Mouse (Mus musculus) embryonic facial prominence, embryonic 12.5 days (tissue): ENCODE results near the gene Pate2. TPM values are rescaled to one million over a fixed set of nuclear protein-coding genes. Genes with fewer than 3 reads are reported as not detected.

Source experiments
- ATAC-seq: fragments of 200-750 bp; cut with Nextera tagmentation; 2 replicates; pipeline ENCODE4 v1.8.0; 2017; ENCODE audit not compliant: insufficient number of reproducible peaks, insufficient read depth, low FRiP score, low TSS enrichment
- H3K27ac ChIP-seq: fragments of 300-500 bp; sonication (generic); 2 replicates; pipeline ENCODE4 v1.5.1; 2016; ENCODE audit warnings: mild to moderate bottlenecking
- H3K27me3 ChIP-seq: fragments of 300-500 bp; sonication (generic); 2 replicates; pipeline ENCODE4 v1.6.1; 2016; ENCODE audit warnings: mild to moderate bottlenecking, moderate library complexity
- H3K36me3 ChIP-seq: fragments of 300-500 bp; sonication (generic); 2 replicates; pipeline ENCODE4 v1.6.1; 2016; ENCODE audit warnings: mild to moderate bottlenecking
- H3K4me1 ChIP-seq: fragments of 300-500 bp; sonication (generic); 2 replicates; pipeline ENCODE4 v1.6.1; 2016
- H3K4me2 ChIP-seq: fragments of 300-500 bp; sonication (generic); replicated peaks from 2 replicates; pipeline ENCODE4 v1.6.1; 2016; ENCODE audit warnings: mild to moderate bottlenecking, moderate library complexity
- H3K4me3 ChIP-seq: fragments of 300-500 bp; sonication (generic); 2 replicates; pipeline ENCODE4 v1.5.1; 2016; ENCODE audit warnings: mild to moderate bottlenecking
- H3K9ac ChIP-seq: fragments of 300-500 bp; sonication (generic); 2 replicates; pipeline ENCODE4 v1.6.1; 2016; ENCODE audit warnings: mild to moderate bottlenecking, moderate library complexity
- H3K9me3 ChIP-seq: fragments of 300-500 bp; sonication (generic); 2 replicates; pipeline ENCODE4 v1.6.1; 2016; ENCODE audit warnings: mild to moderate bottlenecking, moderate library complexity
- WGBS: fragments of 180-500 bp; shearing (Covaris S2); methylation state at CpG from one replicate; pipeline ENCODE4 v1.1.7; 2016; 5-methylcytosine and 5-hydroxymethylcytosine counted together
- polyA plus RNA-seq: library from polyadenylated mRNA; unstranded; fragments of >200 nt; fragmentation: Nextera tagmentation; extraction: Ambion mirVana; gene quantifications from 2 replicates; pipeline ENCODE4 v1.2.1, GENCODE M21; 2016

Gene Pate2
- polyA plus RNA-seq, 1 experiment from 2014 or later, result 1.3 TPM

- WGBS, result 82% methylated on average over 13 of the region's 13 CpGs
- Histone ChIP-seq H3K4me2 (no peak overlapping the region), H3K36me3 (no peaks in the 10 kb centered on the region), H3K9me3 (no peaks in the 10 kb centered on the region), H3K4me1 (no peaks in the 10 kb centered on the region; the same call in none of the 2 replicates), H3K4me3 (no peak overlapping the region), H3K27me3 (no peaks in the 10 kb centered on the region), H3K27ac (no peak overlapping the region), H3K9ac (no peak overlapping the region)
- no peak for ATAC-seq
These were observed 30.9 kb upstream of the Pate2 start for GRCm38 (mm10) chr9:35539001-35539750.

DNA sequence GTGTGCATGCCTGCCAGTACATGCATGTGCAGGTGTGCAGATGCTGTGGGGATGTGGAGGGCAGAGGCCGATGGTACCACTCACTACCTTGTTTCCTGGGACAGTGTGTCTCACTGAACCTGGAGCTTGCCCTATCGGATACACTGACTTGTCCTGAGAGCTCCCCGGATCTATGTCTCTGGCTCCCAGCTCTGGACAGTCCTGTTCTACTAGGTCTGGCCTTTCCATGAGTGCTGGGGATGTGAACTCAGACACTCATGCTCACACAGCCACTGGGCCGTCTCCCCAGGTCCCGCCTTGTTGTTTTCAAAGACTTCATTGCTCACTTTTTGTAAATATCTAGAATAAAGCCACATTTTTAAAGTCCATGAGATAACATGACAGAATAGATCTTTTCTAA, 29.1 kb upstream of the Pate2 start:
- 74% methylated on average over 5 of the region's 5 CpGs for WGBS
- Histone ChIP-seq H3K9ac (no peak overlapping the region), H3K4me1 (no peaks in the 10 kb centered on the region; the same call in 1 of the 2 replicates), H3K27ac (no peak overlapping the region), H3K4me3 (no peak overlapping the region), H3K4me2 (no peak overlapping the region), H3K36me3 (no peaks in the 10 kb centered on the region), H3K9me3 (no peaks in the 10 kb centered on the region), H3K27me3 (no peaks in the 10 kb centered on the region)
- peak; percentile 44; the same call in 1 of the 2 replicates for ATAC-seq

DNA sequence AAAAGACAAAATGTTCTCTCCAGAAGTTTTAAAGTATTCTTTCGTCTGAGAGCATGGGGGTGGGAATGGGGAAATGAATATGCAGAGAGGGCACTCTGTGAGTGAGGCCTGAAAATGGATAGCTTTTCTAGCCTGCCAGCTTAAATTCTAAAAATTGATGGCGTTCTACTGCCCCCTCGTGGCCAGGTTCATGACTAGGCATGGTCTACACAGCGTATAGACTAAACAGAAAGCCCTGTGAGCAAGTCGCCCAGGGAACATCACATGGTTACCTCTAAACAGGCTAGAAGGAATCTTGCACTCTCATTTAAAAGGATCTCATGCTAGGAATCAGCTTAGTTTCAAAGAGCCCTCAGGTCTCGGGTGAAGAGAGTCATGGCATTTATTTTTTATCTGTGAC, 28.6 kb upstream of the Pate2 start:
- Histone ChIP-seq H3K4me3 (no peak overlapping the region), H3K9ac (no peak overlapping the region), H3K4me1 (no peaks in the 10 kb centered on the region; the same call in 1 of the 2 replicates), H3K27me3 (no peaks in the 10 kb centered on the region), H3K9me3 (no peaks in the 10 kb centered on the region), H3K27ac (no peak overlapping the region), H3K36me3 (no peaks in the 10 kb centered on the region), H3K4me2 (no peak overlapping the region)
- 7% methylated on average over 6 of the region's 6 CpGs for WGBS
- ATAC-seq, result peak; percentile 72

DNA sequence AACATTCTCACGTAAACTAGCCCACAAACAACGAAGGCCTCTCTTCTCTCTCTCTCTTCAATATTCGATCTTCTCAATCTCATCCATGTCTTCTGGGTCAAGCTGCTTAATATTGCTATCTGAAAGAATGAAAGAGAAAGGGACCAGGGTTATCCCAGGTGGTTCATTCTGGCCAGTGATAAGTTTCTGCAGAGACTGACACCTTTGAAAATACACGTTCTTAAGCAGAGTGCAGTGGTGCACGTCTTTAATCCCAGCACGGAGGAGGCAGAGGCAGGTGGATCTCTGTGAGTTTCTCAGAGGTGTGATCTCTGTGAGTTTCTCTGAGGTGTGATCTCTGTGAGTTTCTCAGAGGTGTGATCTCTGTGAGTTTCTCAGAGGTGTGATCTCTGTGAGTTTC, 28.1 kb upstream of the Pate2 start:
- H3K27me3 ChIP-seq, result no peaks in the 10 kb centered on the region
- H3K9me3 ChIP-seq, result no peaks in the 10 kb centered on the region
- H3K36me3 ChIP-seq, result no peaks in the 10 kb centered on the region
- H3K9ac ChIP-seq, result no peak overlapping the region
- no peak for ATAC-seq
- 67% methylated on average over 6 of the region's 6 CpGs for WGBS
- no peak overlapping the region for H3K4me2 ChIP-seq
- H3K4me3 ChIP-seq, result no peak overlapping the region
- H3K27ac ChIP-seq, result no peak overlapping the region
- no peaks in the 10 kb centered on the region; the same call in 1 of the 2 replicates for H3K4me1 ChIP-seq

DNA sequence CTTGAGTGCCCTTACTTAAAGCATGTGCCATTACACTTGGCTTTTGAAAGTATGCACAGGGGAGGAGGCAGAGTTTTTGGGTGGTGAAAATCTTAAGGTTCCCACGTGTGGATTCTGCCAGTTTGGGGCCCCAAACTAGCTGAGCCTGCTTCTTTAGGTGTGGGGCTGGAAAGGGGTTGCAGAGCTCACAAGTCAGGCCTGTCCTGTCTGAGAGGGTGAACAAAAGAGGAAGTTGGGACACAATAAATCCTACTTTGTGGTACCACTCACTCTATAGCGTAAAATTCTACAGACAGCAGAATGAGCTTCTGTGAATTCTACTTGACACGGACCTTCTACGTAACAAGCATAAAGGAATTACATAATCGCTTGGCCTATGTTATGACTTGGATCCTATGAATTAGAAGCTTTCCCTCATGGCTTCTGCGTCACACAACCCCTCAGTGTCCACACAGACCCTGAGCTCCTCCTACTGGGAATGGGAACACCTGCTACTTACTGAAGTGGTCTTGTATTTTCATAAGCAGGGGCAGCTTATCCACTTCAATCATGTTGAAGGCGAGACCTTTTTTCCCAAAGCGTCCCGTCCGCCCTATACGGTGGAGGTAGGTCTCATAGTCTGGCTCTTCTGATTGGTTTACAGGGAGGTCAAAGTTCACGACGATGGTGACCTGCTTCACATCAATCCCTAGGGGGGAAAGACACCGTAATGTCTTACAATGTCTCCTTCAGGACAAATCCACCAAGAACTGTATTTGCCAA, 26.8 kb upstream of the Pate2 start:
- Histone ChIP-seq H3K27ac (no peak overlapping the region), H3K4me3 (no peak overlapping the region), H3K4me1 (no peaks in the 10 kb centered on the region; the same call in 1 of the 2 replicates), H3K4me2 (no peak overlapping the region), H3K9ac (no peak overlapping the region), H3K36me3 (no peaks in the 10 kb centered on the region), H3K9me3 (no peaks in the 10 kb centered on the region), H3K27me3 (no peaks in the 10 kb centered on the region)
- WGBS, result 83% methylated on average over 14 of the region's 14 CpGs
- ATAC-seq, result no peak

- H3K9ac ChIP-seq, result no peak overlapping the region
- no peaks in the 10 kb centered on the region for H3K4me1 ChIP-seq
- ATAC-seq, result no peak
- H3K27ac ChIP-seq, result no peak overlapping the region
- H3K9me3 ChIP-seq, result no peaks in the 10 kb centered on the region
- H3K4me3 ChIP-seq, result no peak overlapping the region
- H3K36me3 ChIP-seq, result no peaks in the 10 kb centered on the region
- H3K4me2 ChIP-seq, result no peak overlapping the region
- H3K27me3 ChIP-seq, result no peaks in the 10 kb centered on the region
- 65% methylated on average over 2 of the region's 2 CpGs for WGBS
These were observed 25.4 kb upstream of the Pate2 start for GRCm38 (mm10) chr9:35544666-35545065.

DNA sequence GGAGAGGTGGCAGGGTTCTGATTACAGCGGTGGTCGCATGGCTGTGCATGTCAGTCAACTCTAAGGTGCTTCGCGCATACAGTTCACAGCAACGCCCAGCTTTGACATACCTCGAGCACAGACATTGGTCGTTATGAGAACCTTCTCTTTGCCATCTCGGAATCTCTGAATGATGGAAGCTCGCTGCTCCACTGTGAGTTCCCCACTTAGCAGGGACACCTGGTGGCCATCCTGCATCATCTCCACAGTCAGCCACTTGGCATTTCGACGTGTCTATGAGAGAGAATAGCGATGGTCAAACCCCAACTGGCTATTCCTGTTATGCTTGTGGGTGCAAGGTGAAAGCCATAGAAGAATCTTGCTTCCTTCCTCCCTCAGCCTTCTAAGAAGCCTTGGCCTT, 24.4 kb upstream of the Pate2 start:
- no peak for ATAC-seq
- H3K9me3 ChIP-seq, result no peaks in the 10 kb centered on the region
- H3K4me1 ChIP-seq, result no peaks in the 10 kb centered on the region
- H3K9ac ChIP-seq, result no peak overlapping the region
- H3K36me3 ChIP-seq, result no peaks in the 10 kb centered on the region
- H3K27ac ChIP-seq, result no peak overlapping the region
- H3K27me3 ChIP-seq, result no peaks in the 10 kb centered on the region
- WGBS, result 73% methylated on average over 12 of the region's 12 CpGs
- H3K4me2 ChIP-seq, result no peak overlapping the region
- no peak overlapping the region for H3K4me3 ChIP-seq

- ATAC-seq, result no peak
- Histone ChIP-seq H3K4me2 (no peak overlapping the region), H3K4me1 (no peaks in the 10 kb centered on the region), H3K9ac (no peak overlapping the region), H3K27me3 (no peaks in the 10 kb centered on the region), H3K4me3 (no peak overlapping the region), H3K9me3 (no peaks in the 10 kb centered on the region), H3K27ac (no peak overlapping the region), H3K36me3 (no peaks in the 10 kb centered on the region)
- WGBS, result 85% methylated on average over 9 of the region's 9 CpGs
These were observed 23.3 kb upstream of the Pate2 start for GRCm38 (mm10) chr9:35546745-35547144.

- ATAC-seq, result no peak
- no peak overlapping the region for H3K9ac ChIP-seq
- H3K36me3 ChIP-seq, result no peaks in the 10 kb centered on the region
- no peaks in the 10 kb centered on the region for H3K27me3 ChIP-seq
- no peak overlapping the region for H3K4me2 ChIP-seq
- no peaks in the 10 kb centered on the region for H3K4me1 ChIP-seq
- no peaks in the 10 kb centered on the region for H3K9me3 ChIP-seq
- H3K4me3 ChIP-seq, result no peak overlapping the region
- H3K27ac ChIP-seq, result no peak overlapping the region
- 84% methylated on average over 9 of the region's 9 CpGs for WGBS
These were observed 21.6 kb upstream of the Pate2 start for GRCm38 (mm10) chr9:35548455-35548854.

DNA sequence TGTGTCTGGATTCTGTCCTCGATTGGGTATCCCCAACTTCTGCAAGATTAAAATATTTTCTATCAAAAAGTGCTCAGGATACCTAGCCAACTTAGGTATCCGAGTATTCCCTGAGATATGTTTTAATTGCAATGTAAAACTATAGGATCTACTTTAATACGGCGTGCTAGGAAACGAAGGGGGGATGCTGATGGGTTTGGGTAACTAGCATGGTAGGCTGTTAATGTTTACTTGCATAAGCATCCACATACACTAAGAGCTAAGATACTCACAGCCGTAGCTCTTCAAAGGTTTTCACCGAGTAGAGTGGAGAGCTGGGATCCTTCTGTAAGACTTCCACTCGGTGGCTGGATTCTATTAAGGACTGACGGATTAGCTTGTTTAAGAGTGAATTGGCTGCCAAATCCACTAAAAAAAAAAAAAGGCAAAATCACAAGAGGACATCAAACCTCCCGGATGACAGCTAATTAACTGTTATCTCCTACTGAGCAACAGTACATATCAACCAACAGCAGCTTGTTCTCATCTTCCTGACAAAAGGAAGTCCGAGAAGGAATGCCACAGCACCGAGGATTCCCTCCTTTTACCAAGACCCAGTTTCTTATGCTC, 13.5 kb upstream of the Pate2 start:
- Histone ChIP-seq H3K27me3 (no peaks in the 10 kb centered on the region), H3K4me3 (no peak overlapping the region), H3K4me1 (peaks cover 16% of the 10 kb centered on the region), H3K27ac (no peak overlapping the region), H3K9me3 (no peaks in the 10 kb centered on the region), H3K9ac (no peak overlapping the region), H3K36me3 (peaks cover 7% of the 10 kb centered on the region), H3K4me2 (no peak overlapping the region)
- WGBS, result 76% methylated on average over 12 of the region's 12 CpGs
- no peak for ATAC-seq

GRCm38 (mm10) chr9:35558257-35559008, 11.7 kb upstream of the Pate2 start, which contains the start of the genes Ddx25 and Pus3:
TSS of gene Ddx25 (minus strand) at chr9:35558528.
TSS of gene Pus3 (plus strand) at chr9:35558595.
- Histone ChIP-seq H3K4me1 (peaks cover 16% of the 10 kb centered on the region), H3K9ac (peak within 1 kb of the TSS; percentile 71), H3K4me2 (peak within 1 kb of the TSS; percentile 97), H3K36me3 (peaks cover 11% of the 10 kb centered on the region), H3K27ac (peak within 1 kb of the TSS; percentile 75), H3K27me3 (no peaks in the 10 kb centered on the region), H3K4me3 (peak within 1 kb of the TSS; percentile 71), H3K9me3 (no peaks in the 10 kb centered on the region)
- 1% methylated on average over 58 of the region's 59 CpGs for WGBS
- ATAC-seq, result peak; percentile 72
